Mouse (Mus musculus): ENCODE results near the gene Usp18. TPM values are rescaled to one million over a fixed set of nuclear protein-coding genes. Genes with fewer than 3 reads are reported as not detected.

The Usp18 gene
- polyA plus RNA-seq (2015; fragmentation: Nextera tagmentation; extraction: Ambion mirVana): 2.1 and 3.4 TPM in 2 replicates

GRCm38 (mm10) chr6:121245127-121246036 lies at the start of gene Usp18:
Usp18 (plus strand) TSS chr6:121245906.
- peak within 1 kb of the TSS; percentile 47 for H3K4me3 ChIP-seq
- H3K9me3 ChIP-seq: no peaks in the 10 kb centered on the region
- H3K36me3 ChIP-seq (replicated peaks): no peaks in the 10 kb centered on the region
- H3K27ac ChIP-seq: no peak within 1 kb of the TSS
- peak within 1 kb of the TSS; percentile 87 for H3K4me2 ChIP-seq
- peak within 1 kb of the TSS; percentile 4; the same call in 1 of the 2 replicates for H3K9ac ChIP-seq
- peak; percentile 92 for ATAC-seq (replicated peaks)
- WGBS: 10% methylated on average over 35 of the region's 35 CpGs
- H3K4me1 ChIP-seq: 0 out of 2 replicates have a peak, but pooled peaks cover 5% of the 10 kb centered on the region
- H3K27me3 ChIP-seq (replicated peaks): no peaks in the 10 kb centered on the region

- no peak for ATAC-seq (replicated peaks)
- H3K4me3 ChIP-seq: no peak overlapping the region
- H3K4me2 ChIP-seq: no peak overlapping the region
- H3K27me3 ChIP-seq (replicated peaks): no peaks in the 10 kb centered on the region
- no peaks in the 10 kb centered on the region for H3K9me3 ChIP-seq
- no peak overlapping the region for H3K27ac ChIP-seq
- H3K4me1 ChIP-seq: no peaks in the 10 kb centered on the region
- H3K36me3 ChIP-seq (replicated peaks): peaks cover 15% of the 10 kb centered on the region; the same call in 1 of the 2 replicates
- H3K9ac ChIP-seq: no peak overlapping the region
- 72% methylated on average over 9 of the region's 9 CpGs for WGBS
These were observed 47.8 kb upstream of the Usp18 start for GRCm38 (mm10) chr6:121197807-121198365.

- H3K9ac ChIP-seq: no peak overlapping the region
- H3K4me1 ChIP-seq: no peaks in the 10 kb centered on the region
- no peaks in the 10 kb centered on the region for H3K9me3 ChIP-seq
- H3K4me3 ChIP-seq: no peak overlapping the region
- H3K27ac ChIP-seq: no peak overlapping the region
- no peak overlapping the region for H3K4me2 ChIP-seq
- no peaks in the 10 kb centered on the region for H3K27me3 ChIP-seq (replicated peaks)
- H3K36me3 ChIP-seq (replicated peaks): 0 out of 2 replicates have a peak, but pooled peaks cover 5% of the 10 kb centered on the region
- WGBS: 83% methylated on average over 4 of the region's 4 CpGs
- no peak for ATAC-seq (replicated peaks)
These were observed 45.2 kb upstream of the Usp18 start for GRCm38 (mm10) chr6:121200458-121200857.

- H3K9me3 ChIP-seq: no peaks in the 10 kb centered on the region
- no peak overlapping the region for H3K9ac ChIP-seq
- H3K4me3 ChIP-seq: no peak overlapping the region
- H3K27ac ChIP-seq: no peak overlapping the region
- H3K4me1 ChIP-seq: no peaks in the 10 kb centered on the region
- WGBS: 81% methylated on average over 5 of the region's 5 CpGs
- no peak for ATAC-seq (replicated peaks)
- no peaks in the 10 kb centered on the region for H3K27me3 ChIP-seq (replicated peaks)
- H3K4me2 ChIP-seq: no peak overlapping the region
- H3K36me3 ChIP-seq (replicated peaks): 0 out of 2 replicates have a peak, but pooled peaks cover 5% of the 10 kb centered on the region
These were observed 43.7 kb upstream of the Usp18 start for GRCm38 (mm10) chr6:121202026-121202425.

- Histone ChIP-seq H3K9me3 (no peaks in the 10 kb centered on the region), H3K4me2 (no peak overlapping the region), H3K27me3 (replicated peaks) (0 out of 2 replicates have a peak, but pooled peaks cover 10% of the 10 kb centered on the region), H3K4me3 (no peak overlapping the region), H3K9ac (no peak overlapping the region), H3K36me3 (replicated peaks) (no peaks in the 10 kb centered on the region), H3K4me1 (peaks cover 13% of the 10 kb centered on the region), H3K27ac (no peak overlapping the region)
- ATAC-seq (replicated peaks): no peak
- 82% methylated on average over 5 of the region's 5 CpGs for WGBS
These were observed 39.2 kb upstream of the Usp18 start for GRCm38 (mm10) chr6:121206481-121206880.

GRCm38 (mm10) chr6:121209584-121209983 lies 36.1 kb upstream of the Usp18 start:
- Histone ChIP-seq H3K36me3 (replicated peaks) (no peaks in the 10 kb centered on the region), H3K4me3 (no peak overlapping the region), H3K4me1 (peaks cover 16% of the 10 kb centered on the region), H3K9me3 (no peaks in the 10 kb centered on the region), H3K27me3 (replicated peaks) (0 out of 2 replicates have a peak, but pooled peaks cover 15% of the 10 kb centered on the region), H3K27ac (no peak overlapping the region), H3K9ac (no peak overlapping the region), H3K4me2 (no peak overlapping the region)
- WGBS: 81% methylated on average over 2 of the region's 2 CpGs
- 0 out of 2 replicates have a peak, but pooled peaks have one; percentile 1 for ATAC-seq (replicated peaks)

- Histone ChIP-seq H3K4me3 (peak within 1 kb of the TSS; percentile 45), H3K9ac (peak within 1 kb of the TSS; percentile 56), H3K36me3 (replicated peaks) (no peaks in the 10 kb centered on the region), H3K4me2 (peak within 1 kb of the TSS; percentile 96), H3K4me1 (peaks cover 16% of the 10 kb centered on the region), H3K27me3 (replicated peaks) (0 out of 2 replicates have a peak, but pooled peaks cover 15% of the 10 kb centered on the region), H3K27ac (no peak within 1 kb of the TSS), H3K9me3 (no peaks in the 10 kb centered on the region)
- 6% methylated on average over 30 of the region's 30 CpGs for WGBS
- ATAC-seq (replicated peaks): peak; percentile 81
These were observed 35.4 kb upstream of the Usp18 start, which contains the start of gene Tuba8 for GRCm38 (mm10) chr6:121210149-121210925. Tuba8 (plus strand) TSS chr6:121210696.

GRCm38 (mm10) chr6:121210926-121211289 lies 34.8 kb upstream of the Usp18 start:
- Histone ChIP-seq H3K36me3 (replicated peaks) (no peaks in the 10 kb centered on the region), H3K4me3 (peak overlapping the region; percentile 45), H3K4me1 (peaks cover 16% of the 10 kb centered on the region), H3K27me3 (replicated peaks) (0 out of 2 replicates have a peak, but pooled peaks cover 15% of the 10 kb centered on the region), H3K9me3 (no peaks in the 10 kb centered on the region), H3K27ac (no peak overlapping the region), H3K4me2 (peak overlapping the region; percentile 96), H3K9ac (peak overlapping the region; percentile 56)
- WGBS: under 1% methylated on average over 12 of the region's 12 CpGs
- peak; percentile 41; the same call in 1 of the 2 replicates for ATAC-seq (replicated peaks)

- Histone ChIP-seq H3K4me2 (peak overlapping the region; percentile 96), H3K27me3 (replicated peaks) (0 out of 2 replicates have a peak, but pooled peaks cover 15% of the 10 kb centered on the region), H3K9ac (no peak overlapping the region), H3K4me1 (peaks cover 16% of the 10 kb centered on the region), H3K36me3 (replicated peaks) (no peaks in the 10 kb centered on the region), H3K4me3 (peak overlapping the region; percentile 45; the same call in 1 of the 2 replicates), H3K9me3 (no peaks in the 10 kb centered on the region), H3K27ac (no peak overlapping the region)
- no peak for ATAC-seq (replicated peaks)
- 12% methylated on average over 5 of the region's 5 CpGs for WGBS
These were observed 34.0 kb upstream of the Usp18 start for GRCm38 (mm10) chr6:121211743-121212142.

- Histone ChIP-seq H3K27me3 (replicated peaks) (0 out of 2 replicates have a peak, but pooled peaks cover 15% of the 10 kb centered on the region), H3K4me3 (no peak overlapping the region), H3K4me2 (no peak overlapping the region), H3K9me3 (no peaks in the 10 kb centered on the region), H3K36me3 (replicated peaks) (no peaks in the 10 kb centered on the region), H3K4me1 (peaks cover 16% of the 10 kb centered on the region), H3K9ac (no peak overlapping the region), H3K27ac (no peak overlapping the region)
- ATAC-seq (replicated peaks): no peak
- WGBS: 78% methylated on average over 4 of the region's 4 CpGs
These were observed 32.7 kb upstream of the Usp18 start for GRCm38 (mm10) chr6:121212988-121213387.

GRCm38 (mm10) chr6:121214221-121214620 lies 31.5 kb upstream of the Usp18 start:
- H3K9me3 ChIP-seq: no peaks in the 10 kb centered on the region
- no peak overlapping the region for H3K4me3 ChIP-seq
- no peak overlapping the region for H3K27ac ChIP-seq
- H3K27me3 ChIP-seq (replicated peaks): 0 out of 2 replicates have a peak, but pooled peaks cover 15% of the 10 kb centered on the region
- peaks cover 16% of the 10 kb centered on the region for H3K4me1 ChIP-seq
- 89% methylated on average over 5 of the region's 5 CpGs for WGBS
- H3K4me2 ChIP-seq: no peak overlapping the region
- H3K9ac ChIP-seq: no peak overlapping the region
- no peak for ATAC-seq (replicated peaks)
- H3K36me3 ChIP-seq (replicated peaks): no peaks in the 10 kb centered on the region

Data from midbrain, embryonic 15.5 days (tissue).